Mouse (Mus musculus): ENCODE results near the gene Prrc2a. TPM values are rescaled to one million over a fixed set of nuclear protein-coding genes. Genes with fewer than 3 reads are reported as not detected.

The Prrc2a gene
- total RNA-seq (2015; ENCODE audit: low replicate concordance) (227 and 234 TPM in 2 replicates), total RNA-seq (2017; ENCODE audit: low replicate concordance) (42.0 and 64.3 TPM in 2 replicates)

- peak; percentile 93 for ATAC-seq (replicated peaks; ENCODE audit: low FRiP score, poor library complexity, severe bottlenecking)
Measured at GRCm38 (mm10) chr17:35164568-35165450, at the start of gene Prrc2a. Prrc2a (minus strand) TSS chr17:35164897.

- no peak for ATAC-seq (replicated peaks; ENCODE audit: low FRiP score, poor library complexity, severe bottlenecking)
Measured at GRCm38 (mm10) chr17:35213071-35213470, 48.4 kb upstream of the Prrc2a start.

- no peak for ATAC-seq (replicated peaks; ENCODE audit: low FRiP score, poor library complexity, severe bottlenecking)
Measured at GRCm38 (mm10) chr17:35210593-35210992, 45.9 kb upstream of the Prrc2a start.

- ATAC-seq (replicated peaks; ENCODE audit: low FRiP score, poor library complexity, severe bottlenecking), result no peak
Measured at GRCm38 (mm10) chr17:35209785-35210535, 45.3 kb upstream of the Prrc2a start.

- no peak for ATAC-seq (replicated peaks; ENCODE audit: low FRiP score, poor library complexity, severe bottlenecking)
Measured at GRCm38 (mm10) chr17:35205380-35205769, 40.7 kb upstream of the Prrc2a start.

- ATAC-seq (replicated peaks; ENCODE audit: low FRiP score, poor library complexity, severe bottlenecking), result no peak
Measured at GRCm38 (mm10) chr17:35204494-35205379, 40.0 kb upstream of the Prrc2a start, which contains the start of gene Lta. Lta (minus strand) TSS chr17:35205351.

- ATAC-seq (replicated peaks; ENCODE audit: low FRiP score, poor library complexity, severe bottlenecking), result no peak
Measured at GRCm38 (mm10) chr17:35202442-35202841, 37.7 kb upstream of the Prrc2a start.

- no peak for ATAC-seq (replicated peaks; ENCODE audit: low FRiP score, poor library complexity, severe bottlenecking)
Measured at GRCm38 (mm10) chr17:35201787-35202186, 37.1 kb upstream of the Prrc2a start, which contains the start of gene Tnf. Tnf (minus strand) TSS chr17:35202007.

- no peak for ATAC-seq (replicated peaks; ENCODE audit: low FRiP score, poor library complexity, severe bottlenecking)
Measured at GRCm38 (mm10) chr17:35201128-35201527, 36.4 kb upstream of the Prrc2a start.

- no peak for ATAC-seq (replicated peaks; ENCODE audit: low FRiP score, poor library complexity, severe bottlenecking)
Measured at GRCm38 (mm10) chr17:35200398-35200797, 35.7 kb upstream of the Prrc2a start.

GRCm38 (mm10) chr17:35198946-35199345, 34.2 kb upstream of the Prrc2a start:
- no peak for ATAC-seq (replicated peaks; ENCODE audit: low FRiP score, poor library complexity, severe bottlenecking)

GRCm38 (mm10) chr17:35198029-35198428, 33.3 kb upstream of the Prrc2a start:
- no peak for ATAC-seq (replicated peaks; ENCODE audit: low FRiP score, poor library complexity, severe bottlenecking)

GRCm38 (mm10) chr17:35197126-35197525, 32.4 kb upstream of the Prrc2a start:
- no peak for ATAC-seq (replicated peaks; ENCODE audit: low FRiP score, poor library complexity, severe bottlenecking)

GRCm38 (mm10) chr17:35196321-35196641, 31.6 kb upstream of the Prrc2a start:
- no peak for ATAC-seq (replicated peaks; ENCODE audit: low FRiP score, poor library complexity, severe bottlenecking)

GRCm38 (mm10) chr17:35195631-35196320, 31.1 kb upstream of the Prrc2a start:
- ATAC-seq (replicated peaks; ENCODE audit: low FRiP score, poor library complexity, severe bottlenecking), result peak; percentile 75; the same call in 1 of the 2 replicates

- ATAC-seq (replicated peaks; ENCODE audit: low FRiP score, poor library complexity, severe bottlenecking), result no peak
Measured at GRCm38 (mm10) chr17:35194844-35195630, 30.3 kb upstream of the Prrc2a start.

- ATAC-seq (replicated peaks; ENCODE audit: low FRiP score, poor library complexity, severe bottlenecking), result no peak
Measured at GRCm38 (mm10) chr17:35193881-35194843, 29.5 kb upstream of the Prrc2a start, which contains the start of gene Ltb. Ltb (plus strand) TSS chr17:35194439.

Data from erythroid progenitor cell, adult 5-6 weeks (primary cell).